Mouse (Mus musculus): ENCODE data around the gene Sec14l3. TPM values are rescaled to one million over a fixed set of nuclear protein-coding genes. Genes with fewer than 3 reads are reported as not detected.

Sec14l3 gene
- not detected for polyA plus RNA-seq (2015; fragmentation: Illumina TruSeq; extraction: RNeasy Lipid Tissue Mini Kit (QIAGEN cat#74804); ENCODE audit: insufficient read depth, low read depth, low replicate concordance)

DNA sequence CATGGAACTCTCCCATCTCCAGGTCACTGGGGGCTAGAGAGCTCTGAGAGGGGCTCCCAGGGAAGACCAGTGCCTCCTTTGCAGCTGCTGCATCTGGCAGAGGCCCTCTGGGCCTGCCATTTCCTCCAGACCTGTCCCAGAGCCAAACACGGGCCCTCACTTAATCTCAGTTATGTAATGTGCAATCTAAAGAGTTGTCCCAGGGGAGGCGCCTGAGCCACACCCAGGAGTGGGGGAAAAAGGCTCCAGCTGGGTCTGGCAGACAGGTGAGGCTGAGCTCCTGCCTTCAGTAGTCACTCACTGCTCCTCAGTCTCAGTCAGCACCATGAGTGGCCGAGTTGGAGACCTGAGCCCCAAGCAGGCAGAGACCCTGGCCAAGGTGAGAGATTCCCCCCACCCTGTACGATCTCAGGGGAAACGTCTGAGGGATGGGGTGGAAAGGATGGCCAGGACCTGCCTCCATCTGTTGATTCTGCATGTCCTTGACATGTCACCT is at the start of gene Sec14l3:
Gene Sec14l3 (plus strand): TSS at position 215 of the 496 bp plus-strand sequence.

DNA sequence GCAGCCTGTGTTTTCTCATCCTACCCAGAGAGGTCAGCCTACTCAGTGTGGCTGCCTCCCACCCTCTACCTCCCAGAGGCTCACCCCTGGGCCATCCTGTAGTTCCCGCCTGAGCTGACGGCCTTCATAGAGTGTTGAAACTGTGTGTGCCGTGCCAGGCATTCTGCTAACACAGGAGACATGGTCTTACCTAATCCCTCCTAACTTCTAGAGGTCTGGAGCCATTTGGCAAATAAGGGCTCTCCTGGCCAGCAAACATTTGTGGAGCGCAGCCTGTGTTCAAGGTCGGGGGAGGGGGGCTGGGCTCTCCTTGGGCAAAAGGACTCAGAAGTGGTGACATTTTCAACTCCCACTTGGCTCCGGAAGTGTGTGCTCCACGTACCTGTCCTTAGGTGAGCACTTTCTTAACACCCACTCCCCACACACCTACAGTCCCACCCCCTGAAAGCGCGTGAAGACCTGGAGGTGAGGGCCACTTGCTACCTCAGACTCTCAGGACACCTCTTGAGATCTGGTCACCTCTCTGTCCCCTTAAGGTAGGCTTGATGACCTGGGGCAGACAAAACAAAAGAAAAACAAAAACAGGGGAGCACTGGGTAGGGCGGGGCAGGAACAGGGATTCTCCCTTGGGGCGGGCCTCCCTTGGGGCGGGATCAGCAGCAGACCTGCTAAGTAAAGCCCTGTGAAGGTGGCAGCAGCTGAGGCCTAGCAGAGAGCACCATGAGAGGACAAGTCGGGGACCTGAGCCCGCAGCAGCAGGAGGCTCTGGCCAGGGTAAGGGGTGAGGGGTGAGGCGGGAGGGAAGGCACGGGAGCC is 33.3 kb upstream of the Sec14l3 start, which contains the start of gene Sec14l4:
Gene Sec14l4 (plus strand): TSS at position 337 of the 816 bp plus-strand sequence.

DNA sequence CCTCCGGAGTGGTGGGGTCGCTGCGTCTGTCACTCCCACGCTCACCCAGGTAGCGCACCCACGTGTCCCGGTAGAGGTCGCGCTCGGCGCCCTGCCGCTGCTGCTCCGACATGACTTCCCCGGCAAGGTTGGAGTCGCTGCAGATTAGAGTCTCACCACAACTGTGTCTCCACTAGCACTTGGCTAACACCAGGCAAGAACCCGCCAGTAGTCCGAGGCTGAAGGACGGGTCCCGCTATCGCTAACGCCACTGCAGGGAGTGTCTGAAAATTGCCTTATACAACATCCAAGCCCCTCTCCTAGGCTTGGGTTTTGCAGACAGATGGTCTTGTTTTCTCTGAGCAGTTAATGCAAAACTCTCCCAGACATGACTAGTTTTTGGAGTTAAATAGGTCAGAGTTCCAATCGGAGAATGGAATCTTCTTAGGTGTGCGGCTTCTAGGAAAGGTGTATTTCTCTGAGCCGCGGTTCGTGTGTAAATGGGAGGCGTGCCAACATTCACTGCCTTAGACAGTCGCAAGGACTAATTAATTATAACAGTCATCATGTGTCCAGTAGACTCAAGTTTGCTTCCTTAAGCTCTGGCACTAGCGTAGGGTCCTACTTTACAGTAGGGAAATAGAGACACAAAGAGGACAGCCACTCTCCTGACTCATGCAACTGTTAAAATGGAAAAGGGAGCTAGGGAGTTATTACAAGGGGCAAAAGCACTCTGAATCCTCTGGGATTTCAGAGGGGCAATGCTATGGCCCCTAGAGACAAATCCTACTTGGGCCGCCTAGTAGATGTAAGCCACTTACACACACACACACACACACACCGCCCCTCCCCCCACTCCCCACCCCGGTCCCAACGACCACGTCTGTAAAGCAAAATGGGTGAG is 30.8 kb downstream of the Sec14l3 start, which contains the start of gene Mtfp1:
Gene Mtfp1 (minus strand): TSS at position 275 of the 883 bp plus-strand sequence.

GRCm38 (mm10) chr11:4122742-4123579 is 58.3 kb downstream of the Sec14l3 start, which contains the start of gene Sec14l2:
Gene Sec14l2 (minus strand): TSS chr11:4123415.

Other genes starting within 250 kb of the Sec14l3 start
- gene Osbp2, start 200.9 kb upstream of the Sec14l3 start, polyA plus RNA-seq (2015; fragmentation: Illumina TruSeq; extraction: RNeasy Lipid Tissue Mini Kit (QIAGEN cat#74804); ENCODE audit: insufficient read depth, low read depth, low replicate concordance) = 0.78 TPM
- gene 4921536K21Rik, start 169.7 kb upstream of the Sec14l3 start, polyA plus RNA-seq (2015; fragmentation: Illumina TruSeq; extraction: RNeasy Lipid Tissue Mini Kit (QIAGEN cat#74804); ENCODE audit: insufficient read depth, low read depth, low replicate concordance) = not detected
- 1.1 TPM for gene Dusp18, start 169.6 kb upstream of the Sec14l3 start, polyA plus RNA-seq (2015; fragmentation: Illumina TruSeq; extraction: RNeasy Lipid Tissue Mini Kit (QIAGEN cat#74804); ENCODE audit: insufficient read depth, low read depth, low replicate concordance)
- 1.6 TPM for gene Slc35e4, start 150.2 kb upstream of the Sec14l3 start, polyA plus RNA-seq (2015; fragmentation: Illumina TruSeq; extraction: RNeasy Lipid Tissue Mini Kit (QIAGEN cat#74804); ENCODE audit: insufficient read depth, low read depth, low replicate concordance)
- gene Tcn2, start 132.7 kb upstream of the Sec14l3 start, polyA plus RNA-seq (2015; fragmentation: Illumina TruSeq; extraction: RNeasy Lipid Tissue Mini Kit (QIAGEN cat#74804); ENCODE audit: insufficient read depth, low read depth, low replicate concordance) = 27.4 TPM
- 8.3 TPM for gene Pes1, start 100.9 kb upstream of the Sec14l3 start, polyA plus RNA-seq (2015; fragmentation: Illumina TruSeq; extraction: RNeasy Lipid Tissue Mini Kit (QIAGEN cat#74804); ENCODE audit: insufficient read depth, low read depth, low replicate concordance)
- not detected for gene 4930556J24Rik, start 88.1 kb upstream of the Sec14l3 start, polyA plus RNA-seq (2015; fragmentation: Illumina TruSeq; extraction: RNeasy Lipid Tissue Mini Kit (QIAGEN cat#74804); ENCODE audit: insufficient read depth, low read depth, low replicate concordance)
- gene Gal3st1, start 81.2 kb upstream of the Sec14l3 start, polyA plus RNA-seq (2015; fragmentation: Illumina TruSeq; extraction: RNeasy Lipid Tissue Mini Kit (QIAGEN cat#74804); ENCODE audit: insufficient read depth, low read depth, low replicate concordance) = 2.3 TPM
- 2.7 TPM for gene Sec14l4, start 33.4 kb upstream of the Sec14l3 start, polyA plus RNA-seq (2015; fragmentation: Illumina TruSeq; extraction: RNeasy Lipid Tissue Mini Kit (QIAGEN cat#74804); ENCODE audit: insufficient read depth, low read depth, low replicate concordance)
- gene Mtfp1, start 30.6 kb downstream of the Sec14l3 start, polyA plus RNA-seq (2015; fragmentation: Illumina TruSeq; extraction: RNeasy Lipid Tissue Mini Kit (QIAGEN cat#74804); ENCODE audit: insufficient read depth, low read depth, low replicate concordance) = 2.8 TPM
- gene Sec14l2, start 58.6 kb downstream of the Sec14l3 start, polyA plus RNA-seq (2015; fragmentation: Illumina TruSeq; extraction: RNeasy Lipid Tissue Mini Kit (QIAGEN cat#74804); ENCODE audit: insufficient read depth, low read depth, low replicate concordance) = 0.92 TPM
- gene Rnf215, start 70.4 kb downstream of the Sec14l3 start, polyA plus RNA-seq (2015; fragmentation: Illumina TruSeq; extraction: RNeasy Lipid Tissue Mini Kit (QIAGEN cat#74804); ENCODE audit: insufficient read depth, low read depth, low replicate concordance) = 11.9 TPM
- 5.4 TPM for gene Ccdc157, start 95.5 kb downstream of the Sec14l3 start, polyA plus RNA-seq (2015; fragmentation: Illumina TruSeq; extraction: RNeasy Lipid Tissue Mini Kit (QIAGEN cat#74804); ENCODE audit: insufficient read depth, low read depth, low replicate concordance)
- gene Sf3a1, start 95.5 kb downstream of the Sec14l3 start, polyA plus RNA-seq (2015; fragmentation: Illumina TruSeq; extraction: RNeasy Lipid Tissue Mini Kit (QIAGEN cat#74804); ENCODE audit: insufficient read depth, low read depth, low replicate concordance) = 7.4 TPM
- 12.5 TPM for gene Tbc1d10a, start 121.9 kb downstream of the Sec14l3 start, polyA plus RNA-seq (2015; fragmentation: Illumina TruSeq; extraction: RNeasy Lipid Tissue Mini Kit (QIAGEN cat#74804); ENCODE audit: insufficient read depth, low read depth, low replicate concordance)
- gene Castor1, start 153.4 kb downstream of the Sec14l3 start, polyA plus RNA-seq (2015; fragmentation: Illumina TruSeq; extraction: RNeasy Lipid Tissue Mini Kit (QIAGEN cat#74804); ENCODE audit: insufficient read depth, low read depth, low replicate concordance) = 1.9 TPM
- not detected for gene Osm, start 171.6 kb downstream of the Sec14l3 start, polyA plus RNA-seq (2015; fragmentation: Illumina TruSeq; extraction: RNeasy Lipid Tissue Mini Kit (QIAGEN cat#74804); ENCODE audit: insufficient read depth, low read depth, low replicate concordance)
- 0.41 TPM for gene Lif, start 192.7 kb downstream of the Sec14l3 start, polyA plus RNA-seq (2015; fragmentation: Illumina TruSeq; extraction: RNeasy Lipid Tissue Mini Kit (QIAGEN cat#74804); ENCODE audit: insufficient read depth, low read depth, low replicate concordance)

Measured in pancreas, adult 10 weeks (tissue).